Mouse (Mus musculus) frontal cortex, postnatal 36 days (tissue): ENCODE data around the gene Ptar1.
"Not testable (repeated sequence)": the region's sequence is repeated elsewhere in the genome, so short reads cannot be mapped to it uniquely, and the experiment has no call there.

Experiments used
- DNase-seq, 2 experiments: peaks; one replicate each; pipeline ENCODE4 v3.0.0; 2022; ENCODE audit warnings: low spot score in 2 of 2

Gene Ptar1

GRCm38 (mm10) chr19:23687296-23688021 is at the start of gene Ptar1:
Ptar1 (plus strand) TSS chr19:23687429.
- DNase-seq, result peak; percentile 86 to 88

GRCm38 (mm10) chr19:23643819-23644218 is 43.4 kb upstream of the Ptar1 start:
- DNase-seq, result no peak

GRCm38 (mm10) chr19:23645347-23645746 is 41.9 kb upstream of the Ptar1 start:
- peak in 1 of 2 experiments; percentile 52 for DNase-seq

GRCm38 (mm10) chr19:23647308-23647707 is 39.9 kb upstream of the Ptar1 start:
- DNase-seq, result peak in 1 of 2 experiments; percentile 47

- DNase-seq, result peak in 1 of 2 experiments; percentile 48
Observed at GRCm38 (mm10) chr19:23652644-23653043, 34.6 kb upstream of the Ptar1 start, which contains the start of gene 1700028P14Rik. 1700028P14Rik (minus strand) TSS chr19:23652812.

GRCm38 (mm10) chr19:23653154-23653553 is 34.1 kb upstream of the Ptar1 start:
- no peak for DNase-seq

GRCm38 (mm10) chr19:23657261-23657932 is 29.8 kb upstream of the Ptar1 start:
- no peak for DNase-seq

GRCm38 (mm10) chr19:23658350-23658749 is 28.9 kb upstream of the Ptar1 start:
- DNase-seq, result no peak

- DNase-seq, result no peak
Observed at GRCm38 (mm10) chr19:23664083-23664482, 23.1 kb upstream of the Ptar1 start.

GRCm38 (mm10) chr19:23668142-23668655 is 19.0 kb upstream of the Ptar1 start:
- no peak for DNase-seq

GRCm38 (mm10) chr19:23673021-23673420 is 14.2 kb upstream of the Ptar1 start:
- DNase-seq, result no peak

- DNase-seq, result not testable (repeated sequence)
Observed at GRCm38 (mm10) chr19:23675656-23676055, 11.6 kb upstream of the Ptar1 start.

- DNase-seq, result no peak
Observed at GRCm38 (mm10) chr19:23686962-23687295, 300 bp upstream of the Ptar1 start.

- DNase-seq, result peak; percentile 19 to 26
Observed at GRCm38 (mm10) chr19:23688421-23688946, 1.3 kb downstream of the Ptar1 start.

- DNase-seq, result no peak
Observed at GRCm38 (mm10) chr19:23694344-23694743, 7.1 kb downstream of the Ptar1 start.

GRCm38 (mm10) chr19:23697861-23698260 is 10.6 kb downstream of the Ptar1 start:
- DNase-seq, result no peak

- DNase-seq, result no peak
Observed at GRCm38 (mm10) chr19:23698366-23698765, 11.1 kb downstream of the Ptar1 start.

GRCm38 (mm10) chr19:23699131-23699530 is 11.9 kb downstream of the Ptar1 start:
- DNase-seq, result no peak

GRCm38 (mm10) chr19:23702896-23703295 is 15.7 kb downstream of the Ptar1 start:
- no peak for DNase-seq

GRCm38 (mm10) chr19:23705383-23705782 is 18.2 kb downstream of the Ptar1 start:
- DNase-seq, result no peak

- no peak for DNase-seq
Observed at GRCm38 (mm10) chr19:23746506-23746905, 59.3 kb downstream of the Ptar1 start.

GRCm38 (mm10) chr19:23757011-23757410 is 69.8 kb downstream of the Ptar1 start:
- DNase-seq, result no peak
